Mouse (Mus musculus): ENCODE data around the gene Ndufb4.

Ndufb4 gene

DNA sequence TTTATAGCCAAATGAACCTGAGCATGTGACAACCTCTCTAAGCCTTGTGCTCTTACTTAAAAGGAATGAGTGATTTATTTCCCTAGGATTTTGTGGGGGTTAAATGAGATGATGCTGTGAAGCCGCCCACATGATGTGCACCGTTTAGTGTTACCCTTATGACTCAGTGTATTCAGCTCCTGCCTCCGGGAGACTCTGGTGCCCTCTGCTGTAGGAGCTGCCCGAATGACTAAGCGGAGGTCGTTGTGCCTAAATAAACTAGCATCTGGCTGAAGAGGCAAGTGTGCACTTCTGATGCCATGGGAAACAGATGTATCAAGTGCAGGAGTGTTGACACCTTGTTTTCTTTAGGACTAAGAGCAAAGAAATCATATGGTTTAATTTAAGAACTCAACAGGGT, 18.1 kb downstream of the Ndufb4 start:
- DNase-seq (ENCODE audit: low spot score in 2 of 2): no peak

DNA sequence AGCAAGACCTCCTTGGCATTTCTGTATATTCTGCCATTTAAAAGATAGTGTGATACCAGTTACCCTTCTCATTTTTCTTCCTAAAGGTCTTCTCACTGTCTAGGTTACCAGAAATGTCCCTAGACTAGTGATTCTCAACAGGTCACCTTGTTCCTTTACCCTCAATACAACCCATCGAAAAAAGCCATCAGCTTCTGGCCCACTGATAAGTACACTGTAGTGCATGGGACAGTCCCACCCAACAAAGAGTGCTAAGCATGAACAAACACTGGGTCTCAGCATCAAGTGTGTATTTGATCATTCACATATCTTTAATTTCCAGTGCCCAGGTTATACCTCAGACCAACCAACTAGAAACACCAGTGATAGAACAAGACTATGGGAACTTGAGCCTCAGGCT, 19.2 kb downstream of the Ndufb4 start:
- no peak for DNase-seq (ENCODE audit: low spot score in 2 of 2)

DNA sequence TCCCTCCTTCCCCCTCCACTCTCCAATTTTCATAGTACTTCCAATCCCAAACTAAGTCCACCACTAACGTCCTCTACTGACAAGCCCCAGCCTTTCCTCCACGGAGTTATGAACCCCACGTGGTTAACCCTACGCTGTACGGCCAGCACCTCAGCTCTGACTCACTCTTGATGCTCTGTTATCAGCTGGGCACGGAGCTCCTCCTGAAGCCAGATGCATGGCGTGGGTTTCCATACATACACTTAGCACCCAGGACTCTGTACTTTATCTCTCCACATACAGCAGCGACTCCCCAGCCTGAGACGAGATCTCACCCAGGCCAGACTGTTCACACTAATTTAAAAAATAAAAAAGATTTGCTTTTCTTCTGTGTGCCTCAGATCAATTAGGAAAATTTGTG, 19.7 kb downstream of the Ndufb4 start:
- DNase-seq (ENCODE audit: low spot score in 2 of 2): no peak

DNA sequence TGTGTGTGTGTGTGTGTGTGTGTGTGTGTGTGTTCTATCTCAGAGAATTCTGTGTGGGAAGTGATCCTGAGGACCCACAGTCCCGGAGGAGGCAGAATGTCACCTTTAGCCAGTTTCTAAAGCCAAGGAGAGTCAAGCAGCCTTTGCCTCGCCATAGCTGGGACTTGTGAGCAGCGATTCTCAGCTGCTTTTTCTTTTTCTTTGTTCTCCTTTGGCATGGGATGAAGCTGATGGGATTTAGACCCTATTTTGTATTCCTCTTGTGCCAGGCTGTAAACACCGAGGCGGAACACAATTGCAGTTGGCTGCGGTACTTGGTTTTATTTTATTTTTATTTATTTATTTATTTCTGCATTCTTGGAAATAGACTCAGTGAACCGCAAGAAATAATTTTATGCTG, 25.2 kb downstream of the Ndufb4 start:
- DNase-seq (ENCODE audit: low spot score in 2 of 2): no peak

DNA sequence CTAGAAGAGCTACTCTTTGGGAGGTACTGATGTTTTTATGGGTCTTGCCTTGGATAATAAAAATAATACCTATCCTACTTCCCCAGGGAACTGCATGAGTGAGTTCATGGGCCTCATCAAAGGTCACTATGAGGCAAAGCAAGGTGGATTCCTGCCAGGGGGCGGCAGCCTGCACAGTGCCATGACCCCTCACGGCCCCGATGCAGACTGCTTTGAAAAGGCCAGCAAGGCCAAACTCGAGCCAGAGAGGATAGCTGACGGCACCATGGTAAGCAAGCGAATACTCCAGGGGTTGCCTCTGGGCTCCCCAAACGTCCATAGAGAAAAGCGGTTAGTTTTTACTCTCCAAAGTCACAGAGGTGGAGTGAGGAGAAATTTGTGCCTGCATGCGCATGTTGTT, 25.9 kb downstream of the Ndufb4 start:
- DNase-seq (ENCODE audit: low spot score in 2 of 2): no peak

DNA sequence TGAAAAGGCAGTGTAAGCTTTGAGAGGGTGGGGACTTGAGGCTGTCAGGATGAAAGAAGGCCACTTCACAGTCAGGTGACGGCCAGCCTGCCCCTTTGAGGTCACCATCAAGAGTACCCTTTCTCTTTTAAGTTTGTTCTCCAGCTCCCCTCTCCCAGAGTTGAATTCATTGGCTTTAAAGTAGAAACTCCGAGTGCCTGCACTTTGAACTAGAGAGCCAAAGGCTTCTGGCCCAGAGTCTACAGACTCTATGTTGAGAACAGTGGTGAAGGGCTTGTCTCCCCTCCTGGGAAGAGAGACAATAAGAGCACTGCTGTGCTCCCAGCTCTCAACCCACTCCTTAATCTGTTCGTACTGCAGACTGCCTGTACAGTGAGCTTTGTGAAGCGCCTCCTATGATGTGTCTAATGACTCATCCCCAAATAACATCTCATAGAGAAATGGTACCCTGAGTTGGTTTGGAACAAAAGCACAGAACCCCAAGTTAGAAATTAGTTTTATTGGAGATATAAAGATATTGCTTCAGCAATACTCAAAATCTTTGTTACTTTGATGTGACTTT, 27.8 kb downstream of the Ndufb4 start:
- DNase-seq (ENCODE audit: low spot score in 2 of 2): no peak

DNA sequence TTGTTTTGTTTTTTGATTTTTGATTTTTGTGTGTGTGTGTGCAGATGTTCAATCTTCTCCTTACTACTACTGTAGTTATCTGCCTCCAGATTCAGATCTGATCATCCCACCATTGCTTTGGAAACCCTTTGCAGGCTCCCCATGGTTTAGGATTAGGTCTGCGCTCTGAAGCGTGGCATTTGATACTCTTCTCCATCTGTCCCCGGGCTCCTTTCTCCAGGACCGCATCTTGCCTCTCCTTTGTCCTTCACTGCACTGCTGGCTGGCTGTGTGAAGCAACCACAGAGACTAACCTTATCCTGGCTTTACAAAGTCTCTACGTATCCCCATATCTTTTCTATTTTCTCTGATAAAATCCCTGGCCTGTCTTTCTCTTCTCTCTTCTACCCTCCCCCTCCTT, 31.3 kb downstream of the Ndufb4 start:
- no peak for DNase-seq (ENCODE audit: low spot score in 2 of 2)

DNA sequence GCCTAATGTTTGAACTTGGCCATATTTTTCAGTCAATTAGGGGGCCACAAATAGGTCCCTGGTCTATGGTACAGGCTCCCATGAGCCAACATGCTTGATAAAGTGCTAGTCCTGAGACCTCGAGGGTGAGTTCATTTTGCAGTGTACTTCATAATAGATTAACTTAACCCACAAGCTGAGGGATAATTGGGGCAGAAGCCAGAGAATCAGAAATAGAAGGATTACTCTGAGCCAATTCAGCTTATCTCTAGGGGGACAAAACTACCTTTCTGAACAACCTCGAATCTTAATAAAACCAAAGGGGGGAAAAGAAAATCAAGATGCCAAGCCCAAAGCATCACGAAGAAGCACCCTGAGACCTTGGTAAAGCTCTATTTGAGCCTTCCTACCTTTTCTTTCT, 31.9 kb downstream of the Ndufb4 start:
- no peak for DNase-seq (ENCODE audit: low spot score in 2 of 2)

DNA sequence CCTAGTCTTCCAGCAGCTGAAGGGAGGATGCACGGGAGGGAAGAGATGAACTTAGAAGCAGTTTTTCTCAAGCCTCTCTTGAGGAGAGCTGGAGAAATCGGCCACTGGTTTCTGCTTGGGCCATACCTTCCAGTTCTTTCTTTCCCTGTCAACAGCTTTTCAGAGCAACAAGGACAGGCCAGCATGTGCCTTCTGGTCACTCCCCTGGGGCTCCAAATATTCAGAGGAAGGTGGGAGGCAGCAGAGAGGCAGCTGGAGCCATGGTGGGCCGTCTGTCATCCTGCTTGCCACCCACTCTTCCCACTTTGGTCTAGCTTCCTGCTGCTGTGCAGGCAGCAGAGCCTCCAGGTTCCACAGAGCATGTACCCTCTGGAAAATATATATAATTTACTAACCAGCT, 36.6 kb downstream of the Ndufb4 start:
- DNase-seq (ENCODE audit: low spot score in 2 of 2): no peak

DNA sequence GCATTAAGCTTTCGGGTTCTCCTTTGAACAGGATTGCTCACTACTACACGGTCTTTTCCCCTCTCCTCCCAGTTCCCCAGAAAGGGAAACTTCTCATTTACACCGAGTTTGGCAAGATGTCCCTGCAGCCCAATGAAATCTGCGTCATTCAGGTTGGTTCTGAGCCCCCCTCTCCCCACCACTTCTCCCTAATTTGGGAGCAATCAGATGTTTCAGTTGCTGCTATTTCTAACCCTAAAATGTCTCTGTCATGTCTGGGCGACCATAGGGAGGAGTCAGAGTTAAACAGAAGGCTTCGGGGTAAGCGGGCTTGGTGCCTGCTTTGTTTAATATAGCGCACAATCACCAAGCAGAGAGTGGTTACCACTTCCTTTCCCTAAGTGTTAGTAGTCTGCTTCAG, 38.1 kb downstream of the Ndufb4 start:
- no peak for DNase-seq (ENCODE audit: low spot score in 2 of 2)

DNA sequence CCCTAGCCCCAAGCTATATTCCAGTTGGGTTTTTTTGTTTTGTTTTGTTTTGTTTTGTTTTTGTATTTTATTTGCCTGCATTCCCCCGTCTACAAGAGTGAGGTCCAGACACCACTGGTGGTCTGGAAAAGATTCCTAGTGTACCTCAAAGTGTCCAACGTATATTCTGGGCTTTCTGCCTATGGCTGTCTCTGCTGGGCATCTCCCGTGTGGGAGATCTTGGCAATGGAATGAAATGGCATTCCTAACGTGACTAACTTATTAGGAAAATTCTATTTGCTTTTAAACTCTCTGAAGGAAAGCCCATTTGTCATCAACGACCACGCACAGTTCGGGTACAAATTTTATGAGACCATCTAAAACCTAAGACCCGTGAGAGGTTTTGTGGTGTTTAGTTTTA, 38.8 kb downstream of the Ndufb4 start:
- DNase-seq (ENCODE audit: low spot score in 2 of 2): no peak

DNA sequence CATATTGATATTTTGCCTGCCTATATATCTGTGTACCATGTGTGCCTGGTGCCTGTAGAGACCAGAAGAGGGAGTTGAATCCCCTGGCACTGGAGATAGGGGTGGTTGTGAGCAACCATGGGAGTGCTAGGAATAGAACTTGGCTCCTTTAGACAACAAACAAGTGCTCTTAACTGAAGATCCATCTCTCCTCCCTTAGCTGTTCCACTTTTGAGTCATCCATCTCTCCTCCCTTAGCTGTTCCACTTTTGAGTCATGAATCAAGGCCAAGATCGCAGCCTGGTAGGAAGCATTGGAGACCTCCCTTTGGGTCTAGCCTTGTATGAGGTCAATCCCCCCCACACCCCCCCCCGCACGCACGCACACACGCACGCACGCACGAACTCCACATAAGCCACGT, 39.7 kb downstream of the Ndufb4 start:
- DNase-seq (ENCODE audit: low spot score in 2 of 2): no peak

DNA sequence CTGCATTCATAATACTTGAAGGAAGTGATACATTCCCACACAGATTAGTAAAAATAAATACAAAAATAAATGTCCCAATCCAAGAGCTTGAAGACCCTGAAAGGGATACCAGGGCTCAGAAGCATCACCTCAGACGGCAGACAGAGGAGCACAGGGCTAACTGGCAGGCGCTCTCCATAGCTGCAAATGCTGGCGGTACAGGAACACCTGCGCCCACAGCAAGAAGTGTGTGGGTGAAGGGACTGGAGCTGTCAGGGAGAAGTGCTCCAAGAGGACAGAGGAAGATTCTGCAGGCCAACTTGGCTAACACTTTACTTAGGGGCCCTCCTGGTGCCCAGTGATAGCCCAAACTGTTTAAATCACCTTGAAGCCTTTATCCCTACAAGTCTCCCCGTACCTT, 42.2 kb downstream of the Ndufb4 start:
- DNase-seq (ENCODE audit: low spot score in 2 of 2): no peak

DNA sequence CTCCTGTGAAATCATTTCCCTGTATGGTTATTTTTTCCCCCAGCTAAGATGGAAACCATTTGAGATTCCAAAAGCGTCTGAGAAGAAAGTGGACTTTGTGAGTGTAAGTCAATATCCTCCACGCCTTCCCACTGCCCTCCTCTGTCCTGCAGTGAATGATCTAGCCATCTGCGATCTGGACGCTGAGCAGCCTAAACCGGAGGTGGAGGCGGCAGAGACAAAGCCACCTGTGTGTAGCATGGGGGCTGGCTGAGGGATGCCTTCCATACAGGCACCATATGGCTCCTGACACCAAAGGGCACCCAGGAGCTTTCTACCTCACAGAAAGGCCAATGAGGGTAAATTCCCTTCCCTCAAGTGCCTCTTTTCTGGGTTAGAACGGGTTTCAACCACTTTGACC, 43.2 kb downstream of the Ndufb4 start:
- no peak for DNase-seq (ENCODE audit: low spot score in 2 of 2)

DNA sequence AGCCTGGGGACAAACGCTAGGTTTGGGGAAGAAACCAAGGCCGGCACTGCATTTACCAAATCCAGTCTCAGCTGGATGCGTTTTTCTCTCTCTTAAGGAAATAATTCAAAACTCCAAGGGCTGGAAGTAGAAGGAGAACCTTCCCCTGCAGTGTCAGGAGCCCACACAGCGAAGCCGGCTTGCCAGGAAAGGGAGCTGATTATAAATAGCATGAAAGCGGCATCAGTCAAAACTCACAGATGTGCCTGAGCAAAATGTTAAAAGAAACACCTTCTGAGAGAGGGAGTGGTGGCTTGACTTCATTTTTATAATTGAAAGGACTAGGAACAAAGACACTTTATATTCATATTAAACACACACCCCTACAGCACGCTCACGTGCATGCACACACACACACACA, 43.9 kb downstream of the Ndufb4 start:
- DNase-seq (ENCODE audit: low spot score in 2 of 2): no peak

DNA sequence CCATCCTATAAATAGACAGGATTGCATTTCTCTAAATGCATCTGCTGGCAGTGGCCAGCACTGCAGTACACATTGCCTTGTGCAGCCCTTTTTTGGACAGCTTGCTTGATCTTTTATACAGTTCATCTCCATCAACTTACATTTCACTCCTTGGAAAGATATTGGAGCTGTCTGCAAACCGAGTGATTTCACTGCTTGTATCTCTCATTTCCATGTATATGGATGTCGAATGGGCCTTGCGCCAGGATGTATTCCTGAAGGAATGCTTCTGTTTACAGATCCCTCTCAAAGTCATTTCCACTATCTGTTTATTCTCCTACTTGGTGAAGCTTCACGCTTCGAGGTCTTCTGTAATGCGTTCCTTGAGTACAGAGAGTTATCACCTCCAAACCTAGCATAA, 50.0 kb downstream of the Ndufb4 start:
- no peak for DNase-seq (ENCODE audit: low spot score in 2 of 2)

DNA sequence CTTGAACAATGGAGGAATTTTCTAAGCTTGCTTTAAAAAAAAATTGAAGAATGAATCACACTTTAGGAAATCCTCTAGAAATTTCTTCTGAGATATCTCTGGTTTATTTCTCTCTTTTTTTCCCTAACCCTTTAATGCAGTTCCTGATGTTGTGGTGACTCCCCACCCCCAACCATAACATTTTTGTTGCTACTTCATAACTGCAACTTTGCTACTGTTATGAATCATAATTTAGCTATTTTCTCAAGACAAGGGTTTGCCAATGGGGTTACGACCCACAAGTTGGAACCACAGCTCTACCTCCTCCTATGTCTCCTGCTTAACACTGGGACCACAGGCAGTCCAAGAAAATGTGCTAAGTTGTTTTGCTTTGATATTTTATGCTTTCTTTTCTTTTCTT, 50.8 kb downstream of the Ndufb4 start:
- DNase-seq (ENCODE audit: low spot score in 2 of 2): no peak

DNA sequence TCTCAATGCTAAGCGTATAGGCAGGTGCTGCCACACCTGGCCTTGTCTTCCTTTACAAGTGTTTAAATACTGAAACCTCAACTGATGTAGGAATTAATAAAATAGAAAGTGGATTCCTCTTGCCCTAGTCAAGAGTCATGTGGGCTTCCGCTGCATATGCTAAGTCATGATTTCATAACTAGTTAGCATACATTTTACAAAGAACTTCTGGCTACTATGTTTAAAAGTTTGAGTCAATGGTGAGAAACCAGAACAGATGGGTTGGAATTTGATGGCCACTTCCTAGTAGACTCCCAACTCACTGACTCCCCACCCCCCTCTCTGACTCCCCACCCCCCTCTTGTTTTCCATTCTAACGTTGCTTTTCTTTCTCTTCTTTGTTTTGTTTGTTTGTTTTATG, 54.9 kb downstream of the Ndufb4 start:
- DNase-seq (ENCODE audit: low spot score in 2 of 2): no peak

DNA sequence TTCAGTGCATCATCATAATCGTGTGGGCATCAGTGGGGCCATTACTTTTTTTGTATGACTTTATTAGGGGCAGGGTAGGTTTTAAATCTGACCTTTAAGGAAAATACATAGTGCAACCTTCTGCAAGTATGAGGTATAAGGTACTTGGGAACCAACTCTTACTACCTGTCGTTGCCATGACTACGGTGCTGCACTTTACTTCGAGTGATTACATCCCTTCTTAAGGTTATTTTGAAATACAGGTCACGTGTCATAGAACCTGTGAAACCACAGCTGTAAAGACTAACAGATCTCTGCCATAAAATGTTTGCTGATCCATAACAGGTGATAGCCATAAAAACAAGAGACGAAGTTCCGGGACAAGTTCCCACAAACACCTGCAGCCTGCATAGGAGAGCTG, 55.8 kb downstream of the Ndufb4 start:
- DNase-seq (ENCODE audit: low spot score in 2 of 2): no peak

DNA sequence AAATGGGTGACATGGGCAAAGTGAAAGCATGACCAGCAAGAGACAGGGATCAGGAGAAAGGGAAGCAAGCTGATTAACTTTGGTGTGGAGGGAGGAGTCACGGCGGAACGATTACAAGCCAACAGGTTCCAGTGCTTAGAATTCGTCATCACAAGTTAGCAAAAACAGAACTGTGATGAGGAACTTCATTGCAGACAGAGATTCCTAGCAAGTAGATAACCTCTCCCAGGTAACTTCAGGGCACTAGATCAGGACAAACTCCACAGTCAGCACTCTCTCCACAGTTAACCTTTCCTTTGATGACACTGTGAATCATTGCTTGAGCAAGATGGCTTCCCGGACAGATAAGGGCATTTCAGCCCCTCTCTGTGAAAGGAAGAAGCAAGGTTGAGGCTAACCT, 56.8 kb downstream of the Ndufb4 start:
- no peak for DNase-seq (ENCODE audit: low spot score in 2 of 2)
